Mouse (Mus musculus): ENCODE measurements around the gene Sik2. TPM values are rescaled to one million over a fixed set of nuclear protein-coding genes. Genes with fewer than 3 reads are reported as not detected.

The Sik2 gene
- polyA plus RNA-seq, 1 experiment from 2014 or later: 12.6 TPM

DNA sequence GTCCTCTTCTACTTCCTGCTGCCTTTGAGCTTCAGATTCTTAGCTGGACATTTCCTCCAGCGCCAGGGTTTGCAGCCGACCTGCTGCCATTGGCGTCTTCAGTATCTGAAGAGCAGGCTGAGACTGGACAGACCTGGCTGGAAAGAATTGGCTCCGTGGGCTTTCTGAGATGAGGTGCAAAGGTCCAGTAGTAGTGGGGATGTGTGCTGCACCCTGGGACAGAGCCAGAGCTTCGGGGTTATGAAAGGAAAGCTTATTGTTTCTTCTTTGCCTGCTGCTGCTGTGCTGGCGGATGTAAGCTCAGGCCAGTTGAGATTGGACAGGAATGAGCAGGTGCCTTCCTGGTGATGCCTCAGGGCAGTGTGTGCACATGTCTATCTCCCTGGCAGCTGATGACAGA lies 134.8 kb downstream of the Sik2 start:
- WGBS: 90% methylated on average over 6 of the region's 6 CpGs
- Histone ChIP-seq H3K4me2 (ENCODE audit: low read length) (no peak overlapping the region), H3K36me3 (ENCODE audit: control insufficient read depth, insufficient read depth, low read length) (peaks cover 73% of the 10 kb centered on the region), H3K27me3 (replicated peaks; ENCODE audit: control insufficient read depth, insufficient read depth, low read length) (no peaks in the 10 kb centered on the region), H3K9me3 (replicated peaks; ENCODE audit: control insufficient read depth, low read length) (no peaks in the 10 kb centered on the region), H3K4me1 (ENCODE audit: control insufficient read depth, insufficient read depth, low read length) (no peaks in the 10 kb centered on the region), H3K4me3 (ENCODE audit: low read depth, low read length) (no peak overlapping the region), H3K9ac (ENCODE audit: low read length) (no peak overlapping the region), H3K27ac (ENCODE audit: low read depth, low read length) (no peak overlapping the region)
- no peak for ATAC-seq
- DNase-seq (ENCODE audit: low spot score): no peak

DNA sequence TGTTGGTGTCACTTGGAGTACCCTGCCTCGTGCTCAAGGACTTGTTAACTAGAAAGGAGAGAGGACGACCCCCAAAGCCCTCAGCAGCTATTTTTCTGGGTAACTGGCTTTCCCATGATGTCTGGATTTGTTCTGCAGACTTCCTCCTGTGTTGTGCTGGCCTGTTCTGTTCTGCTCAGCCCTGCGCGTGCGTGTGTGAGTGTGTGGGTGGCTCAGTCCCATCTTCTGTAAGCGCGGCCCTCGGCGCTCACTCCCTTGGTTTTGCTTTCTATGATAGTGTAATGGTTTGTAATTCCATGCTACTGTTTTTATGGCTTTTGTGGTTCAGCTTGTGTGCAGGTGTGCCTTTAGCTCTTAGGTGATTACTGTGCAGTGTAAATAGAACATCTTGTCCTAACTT lies 135.7 kb downstream of the Sik2 start:
- ATAC-seq (no peak), DNase-seq (ENCODE audit: low spot score) (no peak)
- no peaks in the 10 kb centered on the region for H3K4me1 ChIP-seq (ENCODE audit: control insufficient read depth, insufficient read depth, low read length)
- no peak overlapping the region for H3K4me2 ChIP-seq (ENCODE audit: low read length)
- WGBS: 91% methylated on average over 9 of the region's 9 CpGs
- H3K36me3 ChIP-seq (ENCODE audit: control insufficient read depth, insufficient read depth, low read length): peaks cover 73% of the 10 kb centered on the region
- H3K9me3 ChIP-seq (replicated peaks; ENCODE audit: control insufficient read depth, low read length): no peaks in the 10 kb centered on the region
- no peak overlapping the region for H3K27ac ChIP-seq (ENCODE audit: low read depth, low read length)
- H3K4me3 ChIP-seq (ENCODE audit: low read depth, low read length): no peak overlapping the region
- no peak overlapping the region for H3K9ac ChIP-seq (ENCODE audit: low read length)
- no peaks in the 10 kb centered on the region for H3K27me3 ChIP-seq (replicated peaks; ENCODE audit: control insufficient read depth, insufficient read depth, low read length)

DNA sequence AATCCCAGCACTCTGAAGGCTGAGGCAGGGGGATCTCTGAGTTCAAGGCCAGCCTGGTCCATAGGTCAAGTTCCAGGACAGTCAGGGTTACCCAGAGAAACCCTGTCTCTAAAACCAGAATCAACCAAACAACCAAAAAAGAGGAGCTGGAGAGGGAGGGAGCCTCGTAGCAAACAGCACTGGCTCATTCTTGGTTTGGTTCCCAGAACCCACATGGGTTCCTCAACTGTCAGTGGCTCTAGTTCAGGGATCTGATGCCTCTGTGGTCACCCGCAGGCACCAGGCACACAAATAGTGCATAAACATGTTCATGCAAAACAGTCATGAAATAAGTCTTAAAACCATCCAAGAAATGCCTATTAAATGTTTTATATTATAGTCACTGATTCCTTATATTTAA lies 140.7 kb downstream of the Sik2 start:
- Histone ChIP-seq H3K4me3 (ENCODE audit: low read depth, low read length) (no peak overlapping the region), H3K4me2 (ENCODE audit: low read length) (no peak overlapping the region), H3K9me3 (replicated peaks; ENCODE audit: control insufficient read depth, low read length) (no peaks in the 10 kb centered on the region), H3K27me3 (replicated peaks; ENCODE audit: control insufficient read depth, insufficient read depth, low read length) (no peaks in the 10 kb centered on the region), H3K36me3 (ENCODE audit: control insufficient read depth, insufficient read depth, low read length) (peaks cover 85% of the 10 kb centered on the region), H3K27ac (ENCODE audit: low read depth, low read length) (no peak overlapping the region), H3K9ac (ENCODE audit: low read length) (no peak overlapping the region), H3K4me1 (ENCODE audit: control insufficient read depth, insufficient read depth, low read length) (no peaks in the 10 kb centered on the region)
- 82% methylated on average over 2 of the region's 2 CpGs for WGBS
- DNase-seq (ENCODE audit: low spot score) (no peak), ATAC-seq (no peak)

DNA sequence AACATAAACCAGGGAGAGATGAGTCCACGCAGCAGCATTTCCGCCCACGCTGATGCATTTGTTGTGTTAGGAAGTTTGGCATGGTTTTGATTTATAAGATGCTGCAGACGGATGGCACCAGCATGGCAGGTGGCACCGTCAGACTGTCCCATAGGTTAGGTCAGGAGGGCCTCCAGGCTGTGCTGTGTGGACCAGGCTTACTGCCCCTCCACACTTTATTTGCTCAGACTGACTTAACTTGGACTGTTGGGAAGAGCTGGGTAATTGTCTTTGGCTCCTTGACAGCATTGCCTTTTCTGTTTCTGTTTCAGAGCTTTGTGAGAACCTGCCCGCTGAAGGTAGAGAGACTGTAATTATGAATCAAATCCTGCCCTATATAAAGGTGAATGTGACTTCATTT lies 141.9 kb downstream of the Sik2 start:
- no peak overlapping the region for H3K9ac ChIP-seq (ENCODE audit: low read length)
- H3K27ac ChIP-seq (ENCODE audit: low read depth, low read length): no peak overlapping the region
- no peak overlapping the region for H3K4me2 ChIP-seq (ENCODE audit: low read length)
- WGBS: 96% methylated on average over 6 of the region's 6 CpGs
- H3K4me1 ChIP-seq (ENCODE audit: control insufficient read depth, insufficient read depth, low read length): no peaks in the 10 kb centered on the region
- no peaks in the 10 kb centered on the region for H3K9me3 ChIP-seq (replicated peaks; ENCODE audit: control insufficient read depth, low read length)
- no peak overlapping the region for H3K4me3 ChIP-seq (ENCODE audit: low read depth, low read length)
- ATAC-seq: no peak
- DNase-seq (ENCODE audit: low spot score): no peak
- H3K36me3 ChIP-seq (ENCODE audit: control insufficient read depth, insufficient read depth, low read length): peaks cover 86% of the 10 kb centered on the region
- no peaks in the 10 kb centered on the region for H3K27me3 ChIP-seq (replicated peaks; ENCODE audit: control insufficient read depth, insufficient read depth, low read length)

DNA sequence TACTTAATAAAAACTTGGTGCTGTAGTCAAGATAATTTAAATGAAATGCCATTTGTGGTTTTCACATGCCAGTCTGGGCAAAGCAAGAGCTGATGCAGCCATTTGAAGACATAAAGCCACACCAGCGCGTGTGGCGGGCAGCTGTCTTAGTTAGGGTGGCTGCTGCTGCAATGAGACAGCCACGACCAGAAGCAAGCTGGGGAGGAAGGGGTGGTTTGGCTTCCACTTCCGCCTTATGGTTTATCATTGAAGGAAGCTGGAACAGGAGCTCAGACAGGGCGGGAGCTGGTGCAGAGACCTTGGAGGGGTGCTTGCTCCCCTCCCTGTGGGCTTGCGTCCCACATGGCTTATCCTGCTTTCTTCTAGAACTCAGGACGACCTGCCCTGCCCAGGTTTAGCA lies 143.1 kb downstream of the Sik2 start:
- H3K36me3 ChIP-seq (ENCODE audit: control insufficient read depth, insufficient read depth, low read length): peaks cover 95% of the 10 kb centered on the region
- H3K4me3 ChIP-seq (ENCODE audit: low read depth, low read length): no peak overlapping the region
- H3K9ac ChIP-seq (ENCODE audit: low read length): no peak overlapping the region
- no peaks in the 10 kb centered on the region for H3K27me3 ChIP-seq (replicated peaks; ENCODE audit: control insufficient read depth, insufficient read depth, low read length)
- H3K27ac ChIP-seq (ENCODE audit: low read depth, low read length): no peak overlapping the region
- no peak overlapping the region for H3K4me2 ChIP-seq (ENCODE audit: low read length)
- no peak for DNase-seq (ENCODE audit: low spot score)
- 80% methylated on average over 8 of the region's 8 CpGs for WGBS
- no peaks in the 10 kb centered on the region for H3K4me1 ChIP-seq (ENCODE audit: control insufficient read depth, insufficient read depth, low read length)
- H3K9me3 ChIP-seq (replicated peaks; ENCODE audit: control insufficient read depth, low read length): no peaks in the 10 kb centered on the region
- ATAC-seq: no peak

DNA sequence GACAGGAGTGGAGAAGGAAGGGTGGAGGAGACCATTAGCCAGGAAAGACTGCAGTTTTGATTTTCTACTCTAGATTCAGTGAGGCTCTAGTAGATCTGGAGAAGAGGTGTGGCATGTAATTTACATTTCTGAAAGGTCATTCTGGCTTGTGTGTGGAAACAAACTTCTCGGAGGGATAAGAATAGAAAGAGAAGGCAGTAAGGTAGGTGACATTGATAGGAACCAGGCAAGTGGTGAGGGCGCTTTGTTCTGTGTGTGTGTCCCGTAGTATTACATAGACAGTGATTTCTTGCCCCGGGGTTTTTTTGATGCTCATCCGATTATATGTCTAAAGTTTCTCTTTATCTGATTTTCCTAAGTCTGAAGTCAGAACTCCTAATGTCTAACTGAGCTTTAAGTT lies 144.0 kb downstream of the Sik2 start:
- H3K4me1 ChIP-seq (ENCODE audit: control insufficient read depth, insufficient read depth, low read length): no peaks in the 10 kb centered on the region
- H3K4me3 ChIP-seq (ENCODE audit: low read depth, low read length): no peak overlapping the region
- no peak for DNase-seq (ENCODE audit: low spot score)
- 94% methylated on average over 5 of the region's 5 CpGs for WGBS
- no peak overlapping the region for H3K4me2 ChIP-seq (ENCODE audit: low read length)
- no peak for ATAC-seq
- H3K36me3 ChIP-seq (ENCODE audit: control insufficient read depth, insufficient read depth, low read length): peaks cover 94% of the 10 kb centered on the region
- H3K9ac ChIP-seq (ENCODE audit: low read length): no peak overlapping the region
- H3K27me3 ChIP-seq (replicated peaks; ENCODE audit: control insufficient read depth, insufficient read depth, low read length): no peaks in the 10 kb centered on the region
- no peak overlapping the region for H3K27ac ChIP-seq (ENCODE audit: low read depth, low read length)
- H3K9me3 ChIP-seq (replicated peaks; ENCODE audit: control insufficient read depth, low read length): no peaks in the 10 kb centered on the region

DNA sequence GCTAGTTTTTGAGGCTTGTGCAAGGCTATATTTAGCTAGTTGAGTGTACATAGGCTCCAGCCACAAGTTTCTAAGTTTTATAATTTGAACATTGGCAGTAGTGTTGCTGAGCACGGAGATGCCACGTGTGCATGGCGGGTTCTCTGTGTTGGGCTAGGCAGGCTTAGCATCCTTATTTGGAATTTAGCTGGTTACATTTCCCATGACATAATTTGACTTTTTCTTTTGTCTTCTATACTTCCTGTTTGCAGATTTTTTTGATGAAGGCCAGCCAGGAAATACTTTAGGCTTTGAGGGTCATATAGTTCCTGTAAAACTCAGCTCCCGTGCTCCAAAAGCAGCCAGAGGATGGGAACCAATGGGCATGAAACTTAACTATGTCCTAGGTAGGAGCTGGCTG lies 145.0 kb downstream of the Sik2 start:
- H3K9me3 ChIP-seq (replicated peaks; ENCODE audit: control insufficient read depth, low read length): no peaks in the 10 kb centered on the region
- WGBS: 90% methylated on average over 4 of the region's 4 CpGs
- DNase-seq (ENCODE audit: low spot score) (no peak), ATAC-seq (no peak)
- H3K4me3 ChIP-seq (ENCODE audit: low read depth, low read length): no peak overlapping the region
- no peaks in the 10 kb centered on the region for H3K4me1 ChIP-seq (ENCODE audit: control insufficient read depth, insufficient read depth, low read length)
- no peak overlapping the region for H3K4me2 ChIP-seq (ENCODE audit: low read length)
- H3K27me3 ChIP-seq (replicated peaks; ENCODE audit: control insufficient read depth, insufficient read depth, low read length): no peaks in the 10 kb centered on the region
- no peak overlapping the region for H3K9ac ChIP-seq (ENCODE audit: low read length)
- H3K36me3 ChIP-seq (ENCODE audit: control insufficient read depth, insufficient read depth, low read length): peaks cover 95% of the 10 kb centered on the region
- H3K27ac ChIP-seq (ENCODE audit: low read depth, low read length): no peak overlapping the region

DNA sequence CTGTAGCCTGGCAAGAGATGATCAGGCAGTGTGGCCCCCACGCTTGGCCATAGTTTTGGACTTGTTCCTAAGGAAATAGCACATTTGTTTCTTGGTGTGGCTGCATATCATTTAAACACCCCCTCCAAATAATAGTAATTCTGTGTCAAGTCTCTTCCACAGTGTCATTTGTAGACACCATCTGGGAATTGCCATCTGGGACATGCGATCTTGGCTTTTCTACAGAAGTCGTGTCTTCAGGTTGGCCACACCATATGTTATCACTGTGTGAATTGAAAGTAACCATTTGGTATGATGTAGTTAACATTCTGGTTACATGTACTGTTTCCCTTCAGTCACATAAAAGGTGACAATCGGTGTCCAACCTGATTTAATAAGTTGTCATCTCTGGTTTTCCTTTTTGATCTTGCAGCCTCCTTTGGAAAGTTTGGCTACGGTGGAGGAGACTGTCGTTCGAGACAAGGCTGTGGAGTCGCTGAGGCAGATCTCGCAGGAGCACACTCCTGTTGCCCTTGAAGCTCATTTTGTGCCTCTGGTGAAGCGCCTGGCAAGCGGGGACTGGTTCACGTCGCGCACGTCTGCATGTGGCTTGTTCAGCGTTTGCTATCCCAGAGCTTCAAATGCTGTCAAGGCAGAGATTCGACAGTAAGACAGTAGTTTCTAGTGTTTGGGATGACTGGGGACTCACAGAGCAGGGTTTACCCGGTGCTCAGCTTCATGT lies 147.6 kb downstream of the Sik2 start:
- DNase-seq (ENCODE audit: low spot score) (peak; percentile 87), ATAC-seq (peak; percentile 44)
- 74% methylated on average over 18 of the region's 18 CpGs for WGBS
- no peaks in the 10 kb centered on the region for H3K9me3 ChIP-seq (replicated peaks; ENCODE audit: control insufficient read depth, low read length)
- peaks cover 72% of the 10 kb centered on the region for H3K36me3 ChIP-seq (ENCODE audit: control insufficient read depth, insufficient read depth, low read length)
- no peak overlapping the region for H3K9ac ChIP-seq (ENCODE audit: low read length)
- 0 out of 2 replicates have a peak, but pooled peaks cover 2% of the 10 kb centered on the region for H3K4me1 ChIP-seq (ENCODE audit: control insufficient read depth, insufficient read depth, low read length)
- H3K27ac ChIP-seq (ENCODE audit: low read depth, low read length): peak overlapping the region; percentile 72
- peak overlapping the region; percentile 4; the same call in 1 of the 2 replicates for H3K4me2 ChIP-seq (ENCODE audit: low read length)
- H3K27me3 ChIP-seq (replicated peaks; ENCODE audit: control insufficient read depth, insufficient read depth, low read length): no peaks in the 10 kb centered on the region
- no peak overlapping the region for H3K4me3 ChIP-seq (ENCODE audit: low read depth, low read length)

DNA sequence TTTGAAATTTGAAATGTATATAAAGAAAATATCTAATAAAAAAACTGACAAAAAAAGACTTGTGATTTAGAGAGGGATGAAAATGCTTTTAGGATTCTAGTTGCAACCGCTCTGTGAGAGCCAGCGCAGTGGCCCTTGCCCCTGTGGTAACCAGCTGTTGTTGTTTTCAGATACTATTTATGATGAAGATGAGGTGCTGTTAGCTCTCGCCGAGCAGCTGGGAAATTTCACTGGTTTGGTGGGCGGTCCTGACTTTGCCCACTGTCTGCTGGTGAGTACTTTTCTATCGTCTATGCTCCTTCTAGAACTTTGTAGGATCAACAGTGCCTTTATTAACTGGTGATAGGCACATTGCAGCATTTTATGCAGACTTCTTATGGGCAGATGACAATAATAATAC lies 150.2 kb downstream of the Sik2 start:
- WGBS: 88% methylated on average over 6 of the region's 6 CpGs
- H3K27ac ChIP-seq (ENCODE audit: low read depth, low read length): no peak overlapping the region
- peaks cover 47% of the 10 kb centered on the region for H3K36me3 ChIP-seq (ENCODE audit: control insufficient read depth, insufficient read depth, low read length)
- no peaks in the 10 kb centered on the region for H3K27me3 ChIP-seq (replicated peaks; ENCODE audit: control insufficient read depth, insufficient read depth, low read length)
- ATAC-seq (no peak), DNase-seq (ENCODE audit: low spot score) (no peak)
- 0 out of 2 replicates have a peak, but pooled peaks cover 2% of the 10 kb centered on the region for H3K4me1 ChIP-seq (ENCODE audit: control insufficient read depth, insufficient read depth, low read length)
- H3K4me2 ChIP-seq (ENCODE audit: low read length): 0 out of 2 replicates have a peak overlapping the region, but pooled peaks have one; percentile 12
- H3K9me3 ChIP-seq (replicated peaks; ENCODE audit: control insufficient read depth, low read length): no peaks in the 10 kb centered on the region
- H3K9ac ChIP-seq (ENCODE audit: low read length): no peak overlapping the region
- no peak overlapping the region for H3K4me3 ChIP-seq (ENCODE audit: low read depth, low read length)

Measured in forebrain, embryonic 14.5 days (tissue).